Mouse (Mus musculus): ENCODE data around the gene Il1rap. TPM values are rescaled to one million over a fixed set of nuclear protein-coding genes. Genes with fewer than 3 reads are reported as not detected.

The Il1rap gene
- polyA plus RNA-seq, 1 experiment from 2014 or later, result 27.4 TPM

GRCm38 (mm10) chr16:26705658-26706371 lies 124.3 kb downstream of the Il1rap start:
- ATAC-seq, result peak; percentile 92
- H3K27ac ChIP-seq (ENCODE audit: low read depth), result peak overlapping the region; percentile 86
- peak; percentile 61 for DNase-seq

GRCm38 (mm10) chr16:26706503-26706902 lies 125.0 kb downstream of the Il1rap start:
- Histone ChIP-seq H3K9ac (replicated peaks) (no peak overlapping the region), H3K27me3 (ENCODE audit: insufficient read depth, low read length) (no peaks in the 10 kb centered on the region), H3K4me1 (ENCODE audit: insufficient read depth) (no peaks in the 10 kb centered on the region; the same call in 1 of the 2 replicates), H3K9me3 (ENCODE audit: low read length) (no peaks in the 10 kb centered on the region), H3K4me3 (ENCODE audit: low read depth, low read length) (no peak overlapping the region), H3K4me2 (ENCODE audit: low read depth, low read length) (no peak overlapping the region), H3K27ac (ENCODE audit: low read depth) (peak overlapping the region; percentile 86), H3K36me3 (replicated peaks; ENCODE audit: insufficient read depth, low read length) (no peaks in the 10 kb centered on the region)
- 44% methylated on average over 2 of the region's 2 CpGs for WGBS (ENCODE audit: insufficient replicate concordance)
- DNase-seq (no peak), ATAC-seq (peak; percentile 91)
- TF ChIP-seq CTCF (IDR thresholded peaks at IDR 0.05; ENCODE audit: low read depth) (no peak), EP300 (IDR thresholded peaks at IDR 0.05; ENCODE audit: low read depth) (peak; percentile 54; the same call in 1 of the 2 replicates)

More at GRCm38 (mm10) chr16:26705658-26706371, 124.3 kb downstream of the Il1rap start:
- Histone ChIP-seq H3K4me3 (ENCODE audit: low read depth, low read length) (no peak overlapping the region), H3K4me1 (ENCODE audit: insufficient read depth) (no peaks in the 10 kb centered on the region; the same call in 1 of the 2 replicates), H3K9ac (replicated peaks) (no peak overlapping the region), H3K27me3 (ENCODE audit: insufficient read depth, low read length) (no peaks in the 10 kb centered on the region), H3K9me3 (ENCODE audit: low read length) (no peaks in the 10 kb centered on the region), H3K4me2 (ENCODE audit: low read depth, low read length) (no peak overlapping the region), H3K36me3 (replicated peaks; ENCODE audit: insufficient read depth, low read length) (0 out of 2 replicates have a peak, but pooled peaks cover 2% of the 10 kb centered on the region)
- WGBS (ENCODE audit: insufficient replicate concordance), result 49% methylated on average over 6 of the region's 6 CpGs
- TF ChIP-seq CTCF (IDR thresholded peaks at IDR 0.05; ENCODE audit: low read depth), result no peak
- TF ChIP-seq EP300 (IDR thresholded peaks at IDR 0.05; ENCODE audit: low read depth), result peak; percentile 78

- no peak overlapping the region for H3K4me2 ChIP-seq (ENCODE audit: low read depth, low read length)
- H3K36me3 ChIP-seq (replicated peaks; ENCODE audit: insufficient read depth, low read length), result no peaks in the 10 kb centered on the region
- TF ChIP-seq EP300 (IDR thresholded peaks at IDR 0.05; ENCODE audit: low read depth) (no peak), CTCF (IDR thresholded peaks at IDR 0.05; ENCODE audit: low read depth) (no peak)
- no peak overlapping the region for H3K9ac ChIP-seq (replicated peaks)
- H3K27me3 ChIP-seq (ENCODE audit: insufficient read depth, low read length), result no peaks in the 10 kb centered on the region
- H3K27ac ChIP-seq (ENCODE audit: low read depth), result no peak overlapping the region
- no peaks in the 10 kb centered on the region for H3K9me3 ChIP-seq (ENCODE audit: low read length)
- ATAC-seq (no peak), DNase-seq (no peak)
- H3K4me1 ChIP-seq (ENCODE audit: insufficient read depth), result no peaks in the 10 kb centered on the region
- 92% methylated on average over 3 of the region's 3 CpGs for WGBS (ENCODE audit: insufficient replicate concordance)
- no peak overlapping the region for H3K4me3 ChIP-seq (ENCODE audit: low read depth, low read length)
These were observed 129.4 kb downstream of the Il1rap start for GRCm38 (mm10) chr16:26710922-26711321.

DNA sequence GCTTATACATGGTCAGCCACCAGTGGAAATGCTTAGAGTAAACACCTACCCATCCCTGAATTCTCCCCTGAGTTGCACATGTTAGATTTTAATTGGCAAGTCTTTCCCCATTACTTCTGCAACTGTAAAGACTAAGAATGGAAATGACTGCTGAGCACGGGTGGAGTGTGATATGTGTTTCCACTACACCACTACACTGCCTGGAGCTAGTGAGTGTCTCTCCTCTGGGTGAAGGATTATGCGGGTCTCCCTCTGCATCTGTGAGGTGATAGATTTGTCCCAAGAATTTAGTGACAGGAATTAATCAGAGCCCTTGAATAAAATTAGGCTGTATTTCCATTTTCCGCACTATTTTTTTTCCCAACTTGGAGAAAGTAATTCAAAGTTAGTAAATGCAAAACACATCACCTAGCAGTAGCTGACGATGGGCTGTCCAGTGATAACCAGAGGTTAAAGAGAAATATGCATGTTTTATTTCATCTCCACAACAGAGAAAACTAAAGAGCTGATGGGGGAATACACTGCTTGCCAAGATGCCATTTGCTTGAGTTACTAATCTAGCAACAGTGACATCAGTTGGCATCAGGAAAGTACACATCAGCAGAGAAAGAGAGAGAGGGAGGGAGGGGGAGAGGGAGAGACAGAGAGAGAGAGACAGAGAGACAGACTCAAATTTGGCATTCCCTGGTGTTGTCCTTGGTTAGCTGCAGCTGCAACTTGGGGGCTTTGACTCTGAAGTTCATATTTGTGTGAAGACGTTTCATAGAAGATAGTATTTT lies 132.2 kb downstream of the Il1rap start:
- Histone ChIP-seq H3K4me2 (ENCODE audit: low read depth, low read length) (no peak overlapping the region), H3K36me3 (replicated peaks; ENCODE audit: insufficient read depth, low read length) (no peaks in the 10 kb centered on the region), H3K9me3 (ENCODE audit: low read length) (no peaks in the 10 kb centered on the region), H3K27ac (ENCODE audit: low read depth) (no peak overlapping the region), H3K4me1 (ENCODE audit: insufficient read depth) (no peaks in the 10 kb centered on the region), H3K27me3 (ENCODE audit: insufficient read depth, low read length) (no peaks in the 10 kb centered on the region), H3K9ac (replicated peaks) (no peak overlapping the region), H3K4me3 (ENCODE audit: low read depth, low read length) (no peak overlapping the region)
- no peak for TF ChIP-seq EP300 (IDR thresholded peaks at IDR 0.05; ENCODE audit: low read depth)
- no peak for TF ChIP-seq CTCF (IDR thresholded peaks at IDR 0.05; ENCODE audit: low read depth)
- ATAC-seq (no peak), DNase-seq (no peak)
- 77% methylated on average over 5 of the region's 5 CpGs for WGBS (ENCODE audit: insufficient replicate concordance)

DNA sequence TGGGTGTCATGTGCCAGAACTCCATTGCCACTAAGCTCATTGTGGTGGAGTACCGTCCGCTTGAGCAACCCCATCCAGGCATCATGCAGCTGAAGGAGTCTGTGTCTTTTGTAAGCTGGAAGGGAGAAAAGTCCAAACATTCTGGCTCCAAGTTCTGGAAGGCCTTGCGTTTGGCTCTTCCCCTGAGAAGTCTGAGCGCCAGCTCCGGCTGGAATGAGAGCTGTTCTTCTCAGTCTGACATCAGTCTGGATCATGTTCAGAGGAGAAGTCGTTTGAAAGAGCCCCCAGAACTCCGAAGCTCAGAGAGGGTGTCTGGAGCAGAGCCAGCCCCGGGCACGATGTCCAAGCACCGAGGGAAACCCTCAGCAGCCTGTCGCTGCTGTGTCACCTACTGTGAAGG lies 141.0 kb downstream of the Il1rap start:
- Histone ChIP-seq H3K9ac (replicated peaks) (no peak overlapping the region), H3K9me3 (ENCODE audit: low read length) (no peaks in the 10 kb centered on the region), H3K27me3 (ENCODE audit: insufficient read depth, low read length) (no peaks in the 10 kb centered on the region), H3K36me3 (replicated peaks; ENCODE audit: insufficient read depth, low read length) (no peaks in the 10 kb centered on the region), H3K4me3 (ENCODE audit: low read depth, low read length) (no peak overlapping the region), H3K4me1 (ENCODE audit: insufficient read depth) (no peaks in the 10 kb centered on the region), H3K4me2 (ENCODE audit: low read depth, low read length) (no peak overlapping the region), H3K27ac (ENCODE audit: low read depth) (no peak overlapping the region)
- TF ChIP-seq CTCF (IDR thresholded peaks at IDR 0.05; ENCODE audit: low read depth) (no peak), EP300 (IDR thresholded peaks at IDR 0.05; ENCODE audit: low read depth) (no peak)
- WGBS (ENCODE audit: insufficient replicate concordance), result 85% methylated on average over 11 of the region's 11 CpGs
- DNase-seq, result no peak
- ATAC-seq, result no peak
